Mouse (Mus musculus) G1E (cell line): ENCODE data around the gene Gm572.

ENCODE experiments used
- CTCF ChIP-seq: IDR thresholded peaks from 2 replicates; pipeline ENCODE4 v1.5.1; 2012; ENCODE audit warnings: low read depth, low read length, inconsistent platforms, mixed read lengths
- GATA2 ChIP-seq: IDR thresholded peaks from 2 replicates; pipeline ENCODE4 v1.6.1; 2012; ENCODE audit warnings: low read depth, low read length, inconsistent platforms, borderline replicate concordance

DNA sequence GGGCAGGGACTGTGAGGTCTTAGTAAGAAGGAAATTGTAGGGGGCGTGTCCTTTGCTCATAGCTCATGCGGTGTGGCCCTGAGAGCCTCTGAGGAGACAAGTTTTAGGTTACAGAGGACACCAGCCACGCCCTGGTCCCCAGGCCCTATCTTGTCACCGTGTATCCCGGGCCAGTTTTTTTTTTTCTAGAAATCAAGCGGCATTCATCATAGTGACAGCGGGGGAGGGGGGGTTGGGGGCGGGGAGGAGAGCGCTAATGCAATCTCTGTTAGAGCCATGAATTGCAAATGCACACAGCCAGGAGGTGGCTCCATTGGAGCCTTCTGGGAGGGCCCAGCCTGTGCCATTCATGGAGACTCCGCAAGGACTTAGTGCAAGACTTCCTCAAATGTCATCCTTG, 68.2 kb downstream of the Gm572 start:
- TF ChIP-seq CTCF (no peak), GATA2 (no peak)
